Mouse (Mus musculus) adrenal gland, postnatal 36 days (tissue): ENCODE measurements around the gene Lrrtm1. TPM values are rescaled to one million over a fixed set of nuclear protein-coding genes. Genes with fewer than 3 reads are reported as not detected.

Experiments
- DNase-seq, 2 experiments: peaks; one replicate each; pipeline ENCODE4 v3.0.0; 2021; ENCODE audit warnings: mixed read lengths in 1 of 2
- total RNA-seq, 2 experiments: library from RNA; stranded (reverse); gene quantifications; 2 replicates each; pipeline ENCODE4 v1.2.3; 2021

The Lrrtm1 gene
- total RNA-seq, 2 experiments from 2014 or later: 0.50 to 0.56 TPM

- no peak for DNase-seq
Observed at GRCm38 (mm10) chr6:77306796-77307195, 64.3 kb downstream of the Lrrtm1 start.
